Mouse (Mus musculus) lung, embryonic 14.5 days (tissue): Measurements from ENCODE around the gene Tmem184b. TPM values are rescaled to one million over a fixed set of nuclear protein-coding genes. Genes with fewer than 3 reads are reported as not detected.

Experiments
- ATAC-seq: fragments of 200-750 bp; cut with Nextera tagmentation; 2 replicates; pipeline ENCODE4 v1.8.0; 2017; ENCODE audit warnings: mild to moderate bottlenecking, moderate TSS enrichment, moderate library complexity; ENCODE audit not compliant: insufficient read depth
- DNase-seq: peaks from one replicate; pipeline ENCODE4 v3.0.0-alpha.2; 2015
- H3K27ac ChIP-seq: fragments of 300-500 bp; sonication (generic); 2 replicates; pipeline ENCODE4 v1.5.1; 2014; ENCODE audit warnings: low read depth, mild to moderate bottlenecking, moderate library complexity
- H3K27me3 ChIP-seq: fragments of 300-500 bp; sonication (generic); 2 replicates; pipeline ENCODE4 v1.6.1; 2014; ENCODE audit warnings: low read length, control low read depth; ENCODE audit not compliant: insufficient read depth
- H3K36me3 ChIP-seq: fragments of 300-500 bp; sonication (generic); 2 replicates; pipeline ENCODE4 v1.6.1; 2014; ENCODE audit warnings: control low read depth; ENCODE audit not compliant: insufficient read depth
- H3K4me1 ChIP-seq: fragments of 300-500 bp; sonication (generic); 2 replicates; pipeline ENCODE4 v1.6.1; 2014; ENCODE audit warnings: antibody characterized with exemption, control low read depth; ENCODE audit not compliant: insufficient read depth
- H3K4me2 ChIP-seq: fragments of 300-500 bp; sonication (generic); 2 replicates; pipeline ENCODE4 v1.6.1; 2014; ENCODE audit warnings: mild to moderate bottlenecking
- H3K4me3 ChIP-seq: fragments of 300-500 bp; sonication (generic); 2 replicates; pipeline ENCODE4 v1.5.1; 2014; ENCODE audit warnings: low read depth, low read length
- H3K9ac ChIP-seq: fragments of 300-500 bp; sonication (generic); 2 replicates; pipeline ENCODE4 v1.6.1; 2014
- H3K9me3 ChIP-seq: fragments of 300-500 bp; sonication (generic); 2 replicates; pipeline ENCODE4 v1.6.1; 2016; ENCODE audit warnings: low read depth, low read length, control low read depth
- CTCF ChIP-seq: IDR thresholded peaks from 2 replicates; pipeline ENCODE4 v1.5.1; 2016; ENCODE audit warnings: antibody characterized with exemption, low read depth
- WGBS: fragments of 180-500 bp; shearing (Covaris S2); extraction: QIAGEN DNeasy Blood & Tissue Kit; methylation state at CpG from one replicate; pipeline ENCODE4 v1.1.7; 2014; 5-methylcytosine and 5-hydroxymethylcytosine counted together
- polyA plus RNA-seq: library from polyadenylated mRNA; unstranded; fragments of >200 nt; fragmentation: Nextera tagmentation; extraction: Ambion mirVana; gene quantifications from 2 replicates; pipeline ENCODE4 v1.2.1, GENCODE M21; 2014

The Tmem184b gene
- polyA plus RNA-seq, 1 experiment from 2014 or later, result 77.3 TPM

DNA sequence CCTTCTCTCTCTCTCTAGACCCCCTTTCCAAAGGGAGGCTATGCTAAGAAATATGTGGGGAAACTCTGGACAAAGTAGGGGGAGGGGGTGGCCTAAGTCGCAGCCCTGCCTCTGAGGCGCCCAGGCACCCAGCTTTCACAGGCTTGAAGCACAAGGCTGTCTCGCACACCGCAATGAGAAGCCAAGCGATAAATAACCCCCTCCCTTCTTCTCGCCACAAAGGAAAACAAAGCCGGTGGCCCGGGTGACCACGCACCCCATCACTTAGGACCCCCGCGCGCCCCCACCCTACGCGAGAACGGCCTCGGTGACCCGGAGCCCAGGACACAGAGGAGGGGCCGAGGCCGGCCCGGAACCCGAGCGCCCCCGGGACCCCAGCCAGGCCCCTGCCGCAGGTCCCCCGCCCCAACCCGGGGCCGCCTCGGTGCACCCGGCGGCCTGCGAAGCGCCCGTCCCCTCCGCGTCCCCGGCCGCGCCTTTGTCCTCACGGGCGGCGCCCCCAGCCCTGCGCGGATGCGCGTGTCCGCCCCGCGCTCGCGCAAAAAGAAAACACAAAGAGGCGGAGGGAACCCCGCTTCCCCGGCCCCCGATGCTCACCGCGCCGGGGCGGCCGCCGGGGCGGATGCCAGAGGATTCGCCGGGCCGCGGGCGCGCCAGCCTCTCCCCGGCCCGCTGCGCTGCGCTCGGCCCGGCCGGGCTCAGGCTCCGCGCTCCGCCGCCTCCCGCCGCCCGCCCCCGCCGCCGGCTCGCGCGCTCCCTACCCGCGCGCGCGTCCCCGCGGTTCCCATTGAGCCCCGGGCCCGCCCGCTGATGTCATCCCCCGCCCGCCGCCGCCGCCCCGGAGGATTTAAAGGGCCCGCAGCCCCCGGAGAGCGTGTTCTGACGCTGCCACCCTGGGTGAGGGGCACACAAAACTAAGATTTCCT is 38.2 kb upstream of the Tmem184b start:
- WGBS, result under 1% methylated on average over 87 of the region's 107 CpGs
- H3K9ac ChIP-seq, result peak overlapping the region; percentile 99
- peak overlapping the region; percentile 97 for H3K27ac ChIP-seq
- H3K4me2 ChIP-seq, result peak overlapping the region; percentile 65
- H3K4me3 ChIP-seq, result peak overlapping the region; percentile 88
- ATAC-seq, result peak; percentile 59
- no peak for TF ChIP-seq CTCF
- H3K4me1 ChIP-seq, result peaks cover 23% of the 10 kb centered on the region
- DNase-seq, result peak; percentile 86
- peaks cover 24% of the 10 kb centered on the region for H3K36me3 ChIP-seq
- no peaks in the 10 kb centered on the region for H3K27me3 ChIP-seq
- H3K9me3 ChIP-seq, result no peaks in the 10 kb centered on the region

DNA sequence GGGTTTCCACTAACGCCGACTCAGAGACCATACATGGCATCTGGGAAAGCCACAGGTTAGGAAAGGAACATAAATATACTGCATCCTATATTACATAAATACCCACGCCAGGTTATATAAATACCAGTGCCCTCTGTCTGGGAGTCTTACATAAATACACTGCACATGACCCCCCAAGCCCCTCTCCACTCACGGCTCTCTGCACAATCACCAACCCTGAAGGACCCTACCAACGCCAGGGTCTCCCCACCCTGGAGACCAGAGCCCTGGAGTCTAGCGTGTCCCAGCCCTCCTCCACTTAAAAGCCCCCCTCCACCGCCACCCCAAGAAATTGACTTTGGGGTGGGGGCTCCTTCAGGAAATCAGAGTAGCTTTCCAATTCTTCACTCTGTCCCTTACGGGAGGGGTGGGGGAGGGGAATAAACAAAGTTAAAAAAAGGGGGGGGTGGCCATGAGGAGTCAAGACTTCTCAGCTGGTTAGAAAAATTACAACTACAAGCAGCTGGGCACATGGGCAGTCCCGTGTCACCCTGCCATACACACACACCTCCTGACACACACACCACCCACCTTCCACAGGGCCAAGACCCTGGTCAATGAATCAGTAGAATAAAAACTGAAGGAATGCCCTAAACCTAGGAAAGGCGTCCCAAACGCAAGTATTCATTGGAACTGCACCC is 37.4 kb upstream of the Tmem184b start:
- peaks cover 32% of the 10 kb centered on the region for H3K36me3 ChIP-seq
- TF ChIP-seq CTCF, result no peak
- H3K9me3 ChIP-seq, result no peaks in the 10 kb centered on the region
- peak overlapping the region; percentile 97 for H3K27ac ChIP-seq
- H3K27me3 ChIP-seq, result no peaks in the 10 kb centered on the region
- peak overlapping the region; percentile 99 for H3K9ac ChIP-seq
- H3K4me2 ChIP-seq, result peak overlapping the region; percentile 65
- ATAC-seq (peak; percentile 35; the same call in 1 of the 2 replicates), DNase-seq (no peak)
- H3K4me1 ChIP-seq, result peaks cover 24% of the 10 kb centered on the region
- H3K4me3 ChIP-seq, result peak overlapping the region; percentile 88
- 10% methylated on average over 11 of the region's 11 CpGs for WGBS

DNA sequence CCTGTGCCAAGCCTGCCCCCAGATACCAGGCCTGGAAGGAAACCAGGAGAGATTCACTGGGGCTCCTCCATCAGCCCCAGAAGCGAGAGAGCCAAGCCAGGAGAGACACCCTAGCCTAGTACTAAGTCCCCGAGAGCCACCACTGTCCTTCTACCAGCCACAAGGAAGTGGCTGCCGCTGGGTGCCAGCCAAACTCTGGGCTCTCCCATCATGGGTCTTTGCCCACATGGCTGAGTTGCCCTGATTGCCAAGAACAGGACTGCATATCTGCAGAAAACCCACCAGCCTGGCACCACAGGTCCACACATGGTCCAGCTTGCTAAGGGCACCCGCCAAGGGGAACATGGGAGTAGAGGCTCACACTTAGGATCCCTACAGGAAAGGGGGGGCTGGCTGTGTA is 36.9 kb upstream of the Tmem184b start:
- peak overlapping the region; percentile 99; the same call in 1 of the 2 replicates for H3K9ac ChIP-seq
- H3K27ac ChIP-seq, result 0 out of 2 replicates have a peak overlapping the region, but pooled peaks have one; percentile 15
- H3K4me1 ChIP-seq, result peaks cover 29% of the 10 kb centered on the region
- ATAC-seq (no peak), DNase-seq (no peak)
- no peaks in the 10 kb centered on the region for H3K9me3 ChIP-seq
- H3K4me2 ChIP-seq, result peak overlapping the region; percentile 65
- WGBS, result 60% methylated on average over 4 of the region's 4 CpGs
- peak overlapping the region; percentile 88 for H3K4me3 ChIP-seq
- no peaks in the 10 kb centered on the region for H3K27me3 ChIP-seq
- no peak for TF ChIP-seq CTCF
- peaks cover 38% of the 10 kb centered on the region for H3K36me3 ChIP-seq

DNA sequence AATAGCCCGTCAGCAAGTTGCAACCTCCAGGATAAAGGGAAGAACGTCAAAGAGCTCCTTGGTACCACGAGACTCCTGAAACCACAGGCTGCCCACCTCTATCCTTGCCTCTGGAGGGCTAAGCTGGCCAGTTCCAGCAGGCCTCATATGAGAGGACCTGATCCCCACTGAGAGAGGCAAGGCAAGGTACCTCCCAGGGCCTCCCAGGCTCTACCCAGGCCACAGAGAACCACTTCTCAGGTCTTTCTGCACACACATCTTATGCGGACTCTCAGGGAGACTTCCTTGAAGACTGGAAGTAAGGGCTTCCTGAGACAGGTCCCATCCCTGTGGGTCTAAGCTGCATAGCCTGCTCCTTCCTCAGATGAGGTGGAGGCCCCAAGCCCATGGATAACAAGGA is 36.0 kb upstream of the Tmem184b start:
- ATAC-seq, result no peak
- Histone ChIP-seq H3K27me3 (no peaks in the 10 kb centered on the region), H3K4me1 (peaks cover 31% of the 10 kb centered on the region), H3K9ac (no peak overlapping the region; the same call in 1 of the 2 replicates), H3K9me3 (no peaks in the 10 kb centered on the region), H3K27ac (no peak overlapping the region), H3K4me3 (peak overlapping the region; percentile 88; the same call in 1 of the 2 replicates), H3K4me2 (peak overlapping the region; percentile 65), H3K36me3 (peaks cover 46% of the 10 kb centered on the region)
- DNase-seq, result no peak
- 69% methylated on average over 4 of the region's 4 CpGs for WGBS
- TF ChIP-seq CTCF, result no peak

DNA sequence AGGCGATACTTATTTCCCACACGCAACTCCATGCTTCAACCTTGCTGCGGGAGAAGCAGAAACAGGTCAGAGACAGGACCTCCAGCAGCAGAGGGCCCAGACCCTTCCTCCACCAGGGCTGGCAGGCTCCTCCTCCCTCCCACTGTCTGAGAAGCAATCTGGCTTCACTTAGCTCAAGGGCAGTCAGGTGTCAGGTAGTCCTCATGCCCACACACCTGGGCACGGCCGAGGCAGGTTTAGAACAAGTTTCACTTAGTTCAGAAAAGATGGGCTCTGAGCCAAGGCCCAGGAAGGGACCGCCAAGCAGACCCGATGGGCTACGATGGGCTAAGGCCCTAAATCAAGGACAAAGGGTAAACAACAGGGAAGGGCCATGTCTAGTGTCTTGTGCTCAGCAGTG is 35.4 kb upstream of the Tmem184b start:
- 0 out of 2 replicates have a peak overlapping the region, but pooled peaks have one; percentile 1 for H3K27ac ChIP-seq
- H3K4me2 ChIP-seq, result peak overlapping the region; percentile 65; the same call in 1 of the 2 replicates
- no peaks in the 10 kb centered on the region for H3K27me3 ChIP-seq
- 61% methylated on average over 8 of the region's 8 CpGs for WGBS
- H3K4me3 ChIP-seq, result no peak overlapping the region
- ATAC-seq (no peak), DNase-seq (no peak)
- no peaks in the 10 kb centered on the region for H3K9me3 ChIP-seq
- H3K9ac ChIP-seq, result peak overlapping the region; percentile 23; the same call in 1 of the 2 replicates
- H3K36me3 ChIP-seq, result peaks cover 51% of the 10 kb centered on the region
- peaks cover 31% of the 10 kb centered on the region for H3K4me1 ChIP-seq
- TF ChIP-seq CTCF, result no peak

DNA sequence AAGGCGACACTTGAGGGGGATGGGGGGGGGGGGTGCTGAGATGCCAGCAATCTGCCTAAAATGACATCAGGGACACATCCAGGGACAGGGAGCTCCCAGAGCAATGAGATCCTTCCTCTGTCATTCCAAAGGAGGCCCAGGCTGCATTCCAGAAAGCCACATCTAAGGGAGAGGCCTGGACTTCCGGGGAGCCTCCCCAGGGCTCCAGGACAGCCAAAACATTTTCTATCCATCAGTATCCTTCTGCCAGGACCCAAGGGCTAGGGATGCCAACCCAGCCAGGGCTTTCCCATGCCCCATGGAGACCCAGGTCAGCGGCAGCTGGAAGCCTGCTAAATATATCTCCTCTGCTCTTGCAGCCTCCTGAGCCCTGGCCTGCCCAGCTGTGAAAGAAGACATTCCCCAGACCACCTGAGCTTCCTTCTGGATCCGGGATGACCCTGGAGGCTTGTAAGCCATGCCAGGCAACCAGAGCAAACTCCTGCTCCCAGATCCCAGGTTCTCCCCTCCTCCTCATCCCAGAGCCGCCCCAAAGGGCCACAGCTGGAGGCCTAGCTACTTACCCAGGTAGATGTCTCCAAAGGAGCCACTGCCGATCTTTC is 34.9 kb upstream of the Tmem184b start:
- peaks cover 52% of the 10 kb centered on the region for H3K36me3 ChIP-seq
- H3K27ac ChIP-seq, result 0 out of 2 replicates have a peak overlapping the region, but pooled peaks have one; percentile 1
- TF ChIP-seq CTCF, result no peak

More for the DNA sequence above, 34.9 kb upstream of the Tmem184b start:
- peak overlapping the region; percentile 20; the same call in 1 of the 2 replicates for H3K4me2 ChIP-seq
- ATAC-seq (no peak), DNase-seq (peak; percentile 24)
- WGBS, result 67% methylated on average over 6 of the region's 6 CpGs
- H3K27me3 ChIP-seq, result no peaks in the 10 kb centered on the region
- H3K4me3 ChIP-seq, result no peak overlapping the region
- peaks cover 31% of the 10 kb centered on the region for H3K4me1 ChIP-seq
- H3K9ac ChIP-seq, result peak overlapping the region; percentile 23; the same call in 1 of the 2 replicates
- H3K9me3 ChIP-seq, result no peaks in the 10 kb centered on the region
